Mouse (Mus musculus) bone marrow, adult 2 months (tissue): ENCODE data around the gene Dnajc13. TPM values are rescaled to one million over a fixed set of nuclear protein-coding genes. Genes with fewer than 3 reads are reported as not detected.

Experiments used
- H3K27ac ChIP-seq: fragments of 200-500 bp; 2 replicates; pipeline ENCODE4 v1.5.1; 2012; ENCODE audit warnings: low read depth, mild to moderate bottlenecking, control low read depth, inconsistent platforms, low read length; ENCODE audit not compliant: control insufficient read depth, poor library complexity, insufficient read depth
- H3K4me1 ChIP-seq: fragments of 200-500 bp; 2 replicates; pipeline ENCODE4 v1.6.1; 2011; ENCODE audit warnings: low read length; ENCODE audit not compliant: control insufficient read depth, insufficient read depth
- H3K4me3 ChIP-seq: fragments of 200-500 bp; replicated peaks from 2 replicates; pipeline ENCODE3; 2011; ENCODE audit warnings: mild to moderate bottlenecking, low read depth, low read length, control low read depth; ENCODE audit not compliant: control insufficient read depth
- CTCF ChIP-seq: fragments of 200-500 bp; IDR thresholded peaks from 2 replicates; pipeline ENCODE4 v1.5.1; 2011; ENCODE audit warnings: low read length, control low read depth; ENCODE audit not compliant: control insufficient read depth, insufficient read depth
- POLR2A ChIP-seq: fragments of 200-500 bp; IDR thresholded peaks from 2 replicates; pipeline ENCODE4 v1.6.1; 2011; ENCODE audit warnings: low read depth, mild to moderate bottlenecking, control low read depth, low read length, borderline replicate concordance; ENCODE audit not compliant: control insufficient read depth
- WGBS: fragments of 180-500 bp; shearing (Covaris S2); methylation state at CpG from one replicate; pipeline ENCODE4 v1.1.7; 2018; 5-methylcytosine and 5-hydroxymethylcytosine counted together
- polyA plus RNA-seq: library from polyadenylated mRNA; stranded (reverse); fragments of >200 nt; gene quantifications from 2 replicates; pipeline ENCODE4 v1.2.4, GENCODE M21; 2011; ENCODE audit warnings: low replicate concordance; ENCODE audit not compliant: missing spikeins, insufficient read depth, insufficient read length

The Dnajc13 gene
- polyA plus RNA-seq, 1 experiment = 15.6 TPM

- no peak for TF ChIP-seq CTCF
- no peak for TF ChIP-seq POLR2A
- no peaks in the 10 kb centered on the region; the same call in none of the 2 replicates for H3K4me1 ChIP-seq
- WGBS = 7% methylated on average over 2 of the region's 2 CpGs
- no peak overlapping the region for H3K27ac ChIP-seq
- no peak overlapping the region for H3K4me3 ChIP-seq
These were observed 1.8 kb upstream of the Dnajc13 start for GRCm38 (mm10) chr9:104264567-104264966.

GRCm38 (mm10) chr9:104262016-104262762, 541 bp downstream of the Dnajc13 start:
- Histone ChIP-seq H3K27ac (peak overlapping the region; percentile 90), H3K4me1 (no peaks in the 10 kb centered on the region; the same call in none of the 2 replicates), H3K4me3 (peak overlapping the region; percentile 76)
- TF ChIP-seq CTCF = no peak
- no peak for TF ChIP-seq POLR2A
- under 1% methylated on average over 46 of the region's 46 CpGs for WGBS

DNA sequence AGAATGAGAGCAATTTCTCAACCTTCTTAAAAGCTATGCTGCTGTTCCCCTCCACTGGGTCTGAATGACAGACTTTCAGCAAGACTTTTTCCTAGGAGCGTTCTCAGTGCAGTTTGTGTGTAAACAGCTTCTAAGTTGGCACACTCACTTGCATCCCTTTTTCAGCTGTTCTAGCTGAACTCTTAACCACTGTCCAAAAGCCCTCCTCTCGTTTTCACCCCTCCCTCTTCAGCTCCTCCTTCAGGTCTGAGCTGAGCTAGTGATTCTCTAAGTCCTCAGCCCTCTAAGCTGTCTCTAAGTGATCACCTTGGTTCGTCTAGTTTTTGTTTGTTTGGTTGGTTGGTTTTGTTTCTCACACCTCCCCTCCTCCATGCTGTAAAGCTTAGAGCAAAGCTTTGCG, 2.4 kb downstream of the Dnajc13 start:
- no peaks in the 10 kb centered on the region; the same call in none of the 2 replicates for H3K4me1 ChIP-seq

GRCm38 (mm10) chr9:104256085-104256484, 6.6 kb downstream of the Dnajc13 start:
- Histone ChIP-seq H3K4me1 (no peaks in the 10 kb centered on the region; the same call in none of the 2 replicates), H3K27ac (no peak overlapping the region), H3K4me3 (no peak overlapping the region)
- TF ChIP-seq POLR2A (no peak), CTCF (no peak)
- WGBS = 31% methylated on average over 2 of the region's 2 CpGs

More for the DNA sequence above, 2.4 kb downstream of the Dnajc13 start:
- TF ChIP-seq POLR2A (no peak), CTCF (no peak)
- Histone ChIP-seq H3K27ac (no peak overlapping the region), H3K4me3 (no peak overlapping the region)
- WGBS = 59% methylated on average over 4 of the region's 4 CpGs

GRCm38 (mm10) chr9:104254408-104255180, 8.1 kb downstream of the Dnajc13 start:
- no peaks in the 10 kb centered on the region; the same call in 1 of the 2 replicates for H3K4me1 ChIP-seq
- TF ChIP-seq POLR2A (no peak), CTCF (no peak)
- H3K27ac ChIP-seq = no peak overlapping the region
- H3K4me3 ChIP-seq = no peak overlapping the region
- 67% methylated on average over 9 of the region's 9 CpGs for WGBS

DNA sequence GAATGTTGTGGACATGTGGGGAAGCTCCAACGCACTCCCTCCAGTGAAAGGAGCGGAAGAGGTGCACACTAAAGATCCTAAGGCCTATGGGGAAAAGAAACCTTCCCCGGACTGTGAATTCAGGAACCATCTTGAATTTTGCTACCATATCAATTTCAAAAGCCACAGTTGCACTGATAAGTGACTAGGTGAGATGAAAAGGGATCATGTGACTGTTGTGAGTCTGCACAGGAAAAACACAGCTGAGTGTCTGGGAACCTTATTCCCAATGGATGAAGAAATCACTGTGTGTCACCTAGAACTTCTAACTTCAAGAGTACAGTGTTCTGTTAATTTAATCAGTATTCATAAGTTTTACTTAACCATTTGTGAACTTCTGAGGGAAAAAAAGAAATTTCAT, 10.1 kb downstream of the Dnajc13 start:
- no peak for TF ChIP-seq CTCF
- no peak for TF ChIP-seq POLR2A
- Histone ChIP-seq H3K4me1 (no peaks in the 10 kb centered on the region; the same call in 1 of the 2 replicates), H3K27ac (no peak overlapping the region), H3K4me3 (no peak overlapping the region)
- whole genome bisulfite sequencing = 79% methylated on average over 3 of the region's 3 CpGs

- TF ChIP-seq CTCF = no peak
- no peak for TF ChIP-seq POLR2A
- Histone ChIP-seq H3K4me1 (no peaks in the 10 kb centered on the region; the same call in 1 of the 2 replicates), H3K27ac (no peak overlapping the region), H3K4me3 (no peak overlapping the region)
- WGBS = 86% methylated on average over 4 of the region's 4 CpGs
These were observed 11.0 kb downstream of the Dnajc13 start for GRCm38 (mm10) chr9:104251687-104252086.

DNA sequence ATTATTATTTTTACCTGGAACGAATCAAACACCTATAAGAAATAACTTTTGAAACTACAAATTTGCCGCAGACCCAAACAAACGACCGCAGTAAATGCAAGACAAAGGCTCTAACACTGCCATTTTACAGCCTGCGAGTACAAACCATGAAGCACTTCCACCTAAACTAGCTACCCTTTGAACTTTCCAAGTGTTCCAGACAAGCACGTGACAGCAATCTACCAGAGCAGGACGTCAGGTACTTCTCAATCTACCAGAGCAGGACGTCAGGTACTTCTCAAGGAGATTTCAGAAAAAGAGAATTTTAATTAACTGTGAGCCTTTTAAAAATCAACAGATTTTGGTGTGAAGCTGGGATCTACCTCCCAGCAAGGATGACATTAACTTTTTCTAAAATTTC, 11.6 kb downstream of the Dnajc13 start:
- no peak for TF ChIP-seq POLR2A
- no peak for TF ChIP-seq CTCF
- no peak overlapping the region for H3K4me3 ChIP-seq
- H3K27ac ChIP-seq = no peak overlapping the region
- 82% methylated on average over 8 of the region's 8 CpGs for WGBS
- no peaks in the 10 kb centered on the region; the same call in 1 of the 2 replicates for H3K4me1 ChIP-seq
